Comparison of ENCODE assay signal across 8 mouse cellular contexts in genomic region chr19:3324931-3325711, GRCm38 (mm10). TPM values are rescaled to one million over a fixed set of nuclear protein-coding genes. Genes with fewer than 3 reads are reported as not detected.
A peak's percentile ranks its signal among the peaks of the same experiment; 100 is the strongest.
DNase-seq lines count a peak whose midpoint lies in the region; ATAC-seq lines count a peak whose summit lies in the region.

No protein-coding gene starts in this region.

- H3K27me3 ChIP-seq in hindbrain, embryonic 11.5 days (ENCODE audit: control insufficient read depth, insufficient read depth, low read length) = peaks cover 25% of the 10 kb centered on the region

- H3K9ac ChIP-seq in hindbrain, embryonic 11.5 days (ENCODE audit: low read depth, low read length) = peak overlapping the region; percentile 41; the same call in 1 of the 2 replicates

- H3K27ac ChIP-seq in hindbrain, embryonic 11.5 days (ENCODE audit: low read depth, low read length) = peak overlapping the region; percentile 76

- peak overlapping the region; percentile 94 for H3K4me2 ChIP-seq in hindbrain, embryonic 11.5 days (replicated peaks; ENCODE audit: low read depth, low read length)

- peak; percentile 55; the same call in 1 of the 2 replicates for ATAC-seq in frontal cortex, adult (ENCODE audit: low TSS enrichment)
- ATAC-seq in hindbrain, embryonic 11.5 days (ENCODE audit: low FRiP score) = peak; percentile 78

- no peaks in the 10 kb centered on the region for H3K36me3 ChIP-seq in hindbrain, embryonic 11.5 days (ENCODE audit: control insufficient read depth, insufficient read depth, low read length)

- peak overlapping the region; percentile 41 for H3K4me3 ChIP-seq in hindbrain, embryonic 11.5 days (ENCODE audit: low read depth, low read length)

- DNase-seq in Muller cell, postnatal 12 days (ENCODE audit: inconsistent ontology term) = peak; percentile 97
- peak; percentile 43 for DNase-seq in cerebellum, adult 9-10 months
- DNase-seq in hindbrain, embryonic 11.5 days (ENCODE audit: low spot score) = peak; percentile 93
- peak; percentile 66 to 84 for DNase-seq in layer of hippocampus, postnatal 14 days (ENCODE audit: low spot score in 2 of 2)
- peak; percentile 97 for DNase-seq in lung, postnatal 36 days
- peak; percentile 93 for DNase-seq in retina, embryonic 14.5 days (ENCODE audit: low spot score)
- DNase-seq in urinary bladder, adult 18-20 months (ENCODE audit: low spot score in 2 of 2) = peak; percentile 93 to 94

- H3K4me1 ChIP-seq in hindbrain, embryonic 11.5 days (replicated peaks; ENCODE audit: control insufficient read depth, insufficient read depth, low read length) = peaks cover 8% of the 10 kb centered on the region; the same call in 1 of the 2 replicates

- no peaks in the 10 kb centered on the region for H3K9me3 ChIP-seq in hindbrain, embryonic 11.5 days (ENCODE audit: control insufficient read depth, low read length)

- WGBS in hindbrain, embryonic 11.5 days = under 1% methylated on average over 59 of the region's 59 CpGs

RNA-seq across cellular contexts. Expression of gene Cpt1a, which starts 3.0 kb away (rescaled TPM):
- 6.6 and 8.8 TPM in 2 replicates for polyA plus RNA-seq in hindbrain, embryonic 11.5 days (2014; fragmentation: Nextera tagmentation; extraction: Ambion mirVana)
- 10 to 100 TPM; 29.1 to 34.5 TPM for total RNA-seq in layer of hippocampus, postnatal 14 days (2021)

RNA-seq across cellular contexts. Expression of gene Ighmbp2, which starts 42.3 kb away (rescaled TPM):
- polyA plus RNA-seq in hindbrain, embryonic 11.5 days (2014; fragmentation: Nextera tagmentation; extraction: Ambion mirVana) = 6.0 and 7.5 TPM in 2 replicates
- 10 to 100 TPM; 10.1 to 10.3 TPM for total RNA-seq in layer of hippocampus, postnatal 14 days (2021)

RNA-seq across cellular contexts. Expression of gene Mrpl21, which starts 42.4 kb away (rescaled TPM):
- polyA plus RNA-seq in hindbrain, embryonic 11.5 days (2014; fragmentation: Nextera tagmentation; extraction: Ambion mirVana) = 124 and 133 TPM in 2 replicates
- 10 to 100 TPM; 52.2 to 57.4 TPM for total RNA-seq in layer of hippocampus, postnatal 14 days (2021)

Comparison
In these comparisons a context has a peak if more than half of its experiments do, and no peak if none do; other contexts are left out.
1. Peak in every context shown above with its lines: DNase-seq, ATAC-seq, H3K4me3 ChIP-seq and H3K27ac ChIP-seq.
2. DNase-seq: peak in every context shown above with its lines; median percentile 97 in Muller cell, postnatal 12 days; 97 in lung, postnatal 36 days; 94 in urinary bladder, adult 18-20 months; 93 in hindbrain, embryonic 11.5 days; 93 in retina, embryonic 14.5 days; 75 in layer of hippocampus, postnatal 14 days; 43 in cerebellum, adult 9-10 months.